Mouse (Mus musculus) heart, embryonic 16.5 days (tissue): ENCODE measurements around the gene Pdlim4. TPM values are rescaled to one million over a fixed set of nuclear protein-coding genes. Genes with fewer than 3 reads are reported as not detected.
"Not testable (repeated sequence)": the region's sequence is repeated elsewhere in the genome, so short reads cannot be mapped to it uniquely, and the experiment has no call there.

Experiments
- ATAC-seq: fragments of 200-750 bp; cut with Nextera tagmentation; replicated peaks from 2 replicates; pipeline ENCODE4 v1.8.0; 2017; ENCODE audit warnings: moderate number of reproducible peaks; ENCODE audit not compliant: insufficient read depth, low FRiP score; ENCODE audit errors: extremely low read depth
- H3K27ac ChIP-seq: fragments of 300-500 bp; sonication (generic); 2 replicates; pipeline ENCODE4 v1.5.1; 2014; ENCODE audit warnings: mild to moderate bottlenecking, low read length, control low read depth, moderate library complexity
- H3K27me3 ChIP-seq: fragments of 300-500 bp; sonication (generic); 2 replicates; pipeline ENCODE4 v1.6.1; 2014; ENCODE audit warnings: low read length, mixed read lengths; ENCODE audit not compliant: control insufficient read depth, insufficient read depth
- H3K36me3 ChIP-seq: fragments of 300-500 bp; sonication (generic); 2 replicates; pipeline ENCODE4 v1.6.1; 2014; ENCODE audit not compliant: control insufficient read depth, insufficient read depth
- H3K4me1 ChIP-seq: fragments of 300-500 bp; sonication (generic); 2 replicates; pipeline ENCODE4 v1.6.1; 2014; ENCODE audit warnings: low read length, mixed read lengths; ENCODE audit not compliant: control insufficient read depth, insufficient read depth
- H3K4me2 ChIP-seq: fragments of 300-500 bp; sonication (generic); 2 replicates; pipeline ENCODE4 v1.6.1; 2014; ENCODE audit warnings: low read depth, mild to moderate bottlenecking, control low read depth, low read length
- H3K4me3 ChIP-seq: fragments of 300-500 bp; sonication (generic); 2 replicates; pipeline ENCODE4 v1.5.1; 2014; ENCODE audit warnings: mild to moderate bottlenecking, control low read depth, low read length
- H3K9ac ChIP-seq: fragments of 300-500 bp; sonication (generic); 2 replicates; pipeline ENCODE4 v1.6.1; 2014; ENCODE audit warnings: low read length, control low read depth
- H3K9me3 ChIP-seq: fragments of 300-500 bp; sonication (generic); replicated peaks from 2 replicates; pipeline ENCODE4 v1.6.1; 2016; ENCODE audit warnings: low read length; ENCODE audit not compliant: control insufficient read depth
- WGBS: fragments of 180-500 bp; shearing (Covaris S2); extraction: QIAGEN DNeasy Blood & Tissue Kit; methylation state at CpG from one replicate; pipeline ENCODE4 v1.1.7; 2014; 5-methylcytosine and 5-hydroxymethylcytosine counted together
- polyA plus RNA-seq: library from polyadenylated mRNA; unstranded; fragments of >200 nt; fragmentation: Nextera tagmentation; extraction: Ambion mirVana; gene quantifications from 2 replicates; pipeline ENCODE4 v1.2.1, GENCODE M21; 2015

The Pdlim4 gene
- polyA plus RNA-seq, 1 experiment from 2014 or later: 26.4 TPM

DNA sequence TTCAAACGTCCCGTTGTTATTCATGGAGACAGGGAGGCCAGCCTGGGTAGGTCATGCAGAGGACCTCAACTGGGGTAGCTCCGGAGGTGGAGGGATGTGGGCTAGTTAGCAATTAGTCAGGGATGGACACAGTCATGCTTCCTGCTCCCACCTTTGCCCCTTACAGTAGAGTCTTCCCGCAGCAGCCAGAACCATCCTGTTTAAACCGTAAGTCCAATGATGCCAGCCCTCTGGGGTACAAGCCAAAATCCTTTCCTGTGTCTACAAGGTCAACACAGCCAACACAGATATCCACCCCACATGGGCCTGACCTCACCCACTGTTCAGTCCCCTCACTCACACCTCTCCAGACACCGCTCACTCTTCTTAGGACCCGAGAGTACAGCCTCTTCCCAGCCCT, 17.7 kb downstream of the Pdlim4 start:
- WGBS: 78% methylated on average over 7 of the region's 7 CpGs
- H3K36me3 ChIP-seq: no peaks in the 10 kb centered on the region
- H3K27me3 ChIP-seq: no peaks in the 10 kb centered on the region
- ATAC-seq: no peak
- H3K27ac ChIP-seq: no peak overlapping the region
- no peaks in the 10 kb centered on the region for H3K9me3 ChIP-seq
- H3K4me3 ChIP-seq: no peak overlapping the region
- H3K9ac ChIP-seq: no peak overlapping the region
- no peaks in the 10 kb centered on the region for H3K4me1 ChIP-seq
- H3K4me2 ChIP-seq: no peak overlapping the region

DNA sequence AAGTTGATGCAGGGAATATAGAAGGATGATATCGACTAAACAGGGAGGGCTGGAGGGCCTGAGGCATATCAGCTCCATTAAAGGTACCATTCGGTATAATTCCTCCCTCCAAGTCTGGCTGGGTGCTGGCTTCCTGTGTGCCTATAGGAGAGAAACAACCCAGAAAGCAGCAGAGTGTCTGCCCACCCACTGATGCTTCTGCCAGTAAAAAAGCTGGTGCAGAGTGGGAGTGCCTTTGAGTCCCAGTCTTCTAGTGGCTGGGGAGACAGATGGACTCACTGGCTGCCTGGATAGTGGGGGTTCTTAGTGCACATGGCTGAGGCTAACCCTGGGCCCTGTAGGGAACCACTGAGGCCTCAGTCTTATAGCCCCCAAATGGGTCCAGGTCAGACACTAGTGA, 18.6 kb downstream of the Pdlim4 start:
- no peaks in the 10 kb centered on the region for H3K9me3 ChIP-seq
- ATAC-seq: no peak
- H3K9ac ChIP-seq: no peak overlapping the region
- WGBS: 71% methylated on average over 2 of the region's 2 CpGs
- no peak overlapping the region for H3K4me2 ChIP-seq
- no peaks in the 10 kb centered on the region for H3K27me3 ChIP-seq
- no peaks in the 10 kb centered on the region for H3K4me1 ChIP-seq
- H3K4me3 ChIP-seq: no peak overlapping the region
- H3K36me3 ChIP-seq: no peaks in the 10 kb centered on the region
- H3K27ac ChIP-seq: no peak overlapping the region

DNA sequence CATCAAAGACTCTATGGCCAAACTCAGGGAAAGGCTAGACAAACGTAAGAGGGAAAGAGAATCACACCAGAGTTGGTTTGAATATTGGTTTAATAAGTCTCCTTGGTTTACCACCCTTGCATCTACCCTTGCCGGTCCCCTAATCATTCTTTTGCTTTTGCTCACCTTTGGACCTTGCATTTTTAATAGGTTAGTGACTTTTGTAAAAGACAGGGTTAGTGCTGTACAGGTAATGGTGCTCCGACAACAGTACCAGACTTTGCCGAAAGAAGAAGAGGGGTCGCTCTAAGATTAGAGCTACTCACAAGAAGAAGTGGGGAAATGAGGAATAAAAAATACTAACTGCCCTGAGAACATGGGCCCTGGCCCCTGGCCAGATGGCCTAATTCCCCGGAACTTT, 28.1 kb downstream of the Pdlim4 start:
- Histone ChIP-seq H3K4me2 (no peak overlapping the region), H3K27me3 (no peaks in the 10 kb centered on the region), H3K4me1 (no peaks in the 10 kb centered on the region), H3K9me3 (no peaks in the 10 kb centered on the region), H3K36me3 (no peaks in the 10 kb centered on the region), H3K27ac (no peak overlapping the region), H3K4me3 (no peak overlapping the region), H3K9ac (no peak overlapping the region)
- WGBS: 95% methylated on average over 6 of the region's 6 CpGs
- ATAC-seq: no peak

DNA sequence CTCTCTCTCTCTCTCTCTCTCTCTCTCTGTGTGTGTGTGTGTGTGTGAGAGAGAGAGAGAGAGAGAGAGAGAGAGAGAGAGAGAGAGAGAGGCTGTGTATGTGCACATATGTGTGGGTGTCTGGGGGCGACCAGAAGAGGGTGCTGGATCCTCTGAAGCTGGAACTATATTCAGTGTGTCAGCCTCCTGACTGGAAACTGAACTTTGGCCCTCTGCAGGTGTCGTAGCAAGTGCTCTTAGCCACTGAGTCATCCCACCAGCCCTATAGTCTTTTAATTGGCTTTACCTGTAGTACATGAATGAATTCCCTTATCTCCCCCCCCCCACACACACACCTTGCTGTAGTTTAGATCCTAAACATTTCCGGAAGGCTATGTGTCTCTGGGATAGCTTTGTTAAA, 35.9 kb downstream of the Pdlim4 start:
- 85% methylated on average over 1 of the region's 3 CpGs for WGBS
- H3K9ac ChIP-seq: not testable (repeated sequence)

DNA sequence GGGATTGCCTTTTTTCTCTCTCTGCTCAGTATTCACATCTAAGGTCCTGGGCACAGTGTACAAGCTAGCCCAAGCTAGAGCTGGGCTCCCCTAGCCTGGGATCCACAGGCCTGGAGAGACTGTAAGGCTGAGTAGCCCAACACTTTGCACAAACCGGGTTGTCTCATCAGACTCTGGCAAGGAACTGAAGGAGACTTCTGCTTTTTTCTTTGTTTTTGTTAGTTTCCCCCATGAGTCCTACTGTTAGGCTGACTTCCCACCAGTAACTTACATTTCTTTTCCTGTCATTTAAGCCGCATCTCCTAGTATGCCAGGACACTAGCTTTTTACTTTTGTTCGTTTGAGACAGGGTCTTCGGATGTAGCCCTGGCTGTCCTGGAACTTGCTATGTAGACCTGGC, 39.8 kb downstream of the Pdlim4 start:
- Histone ChIP-seq H3K4me3 (peak overlapping the region; percentile 56), H3K9ac (peak overlapping the region; percentile 72; the same call in 1 of the 2 replicates)

More for the DNA sequence above, 35.9 kb downstream of the Pdlim4 start:
- H3K27me3 ChIP-seq, H3K36me3 ChIP-seq, H3K9me3 ChIP-seq, H3K27ac ChIP-seq, ATAC-seq, H3K4me3 ChIP-seq, H3K4me2 ChIP-seq: not testable (repeated sequence)
- H3K4me1 ChIP-seq: peaks cover 10% of the 10 kb centered on the region

DNA sequence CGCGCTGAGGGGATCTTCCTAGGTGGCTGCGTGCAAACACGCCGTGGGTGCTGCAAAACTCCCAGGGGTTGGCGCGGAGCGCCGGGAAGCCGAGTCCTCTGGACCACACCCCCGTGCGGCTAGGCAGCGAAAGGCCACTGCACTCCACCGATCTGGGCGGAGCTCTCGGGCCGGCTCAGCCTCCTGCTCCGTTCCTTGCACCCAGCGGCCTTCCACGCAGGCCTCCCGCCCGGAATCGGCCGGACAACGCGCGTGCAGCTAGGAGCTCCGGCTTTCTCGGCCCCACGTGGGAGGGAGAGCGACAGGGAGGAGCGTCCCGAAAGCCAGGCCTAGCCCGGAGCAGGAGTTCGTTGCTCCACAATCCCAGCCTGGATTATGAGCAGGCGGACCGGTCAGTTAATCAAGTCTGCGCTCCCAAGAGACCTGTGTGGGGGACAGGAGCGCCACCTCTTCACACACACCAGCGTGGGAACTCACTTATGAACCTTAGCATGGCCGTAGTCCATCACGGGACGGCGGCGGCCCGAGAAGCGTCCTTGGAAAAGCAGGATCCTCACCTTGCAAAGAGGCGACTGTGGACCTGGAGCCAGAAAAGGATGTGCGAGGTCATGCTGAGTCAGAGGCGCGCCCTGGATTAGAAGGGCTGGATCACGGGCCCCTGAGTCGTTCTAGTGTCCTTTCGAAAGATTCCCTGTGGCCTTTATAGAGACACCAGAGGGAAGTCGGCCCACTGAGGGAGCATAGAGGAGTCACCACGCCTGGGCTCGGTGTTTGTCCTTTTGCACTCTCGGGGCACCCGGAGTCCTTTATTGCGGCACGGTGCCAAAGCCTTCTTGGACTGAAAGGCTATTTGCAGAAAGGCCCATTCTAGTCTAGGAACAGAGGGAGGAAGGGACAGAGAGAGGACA, 40.5 kb downstream of the Pdlim4 start, which contains the start of gene Slc22a4:
Gene Slc22a4, minus strand, starts transcription at position 47 of the 908 bp plus-strand sequence.
- H3K4me3 ChIP-seq: peak within 1 kb of the TSS; percentile 56
- peak; percentile 89 for ATAC-seq
- H3K27me3 ChIP-seq: peaks cover 17% of the 10 kb centered on the region
- WGBS: 3% methylated on average over 61 of the region's 61 CpGs
- peak within 1 kb of the TSS; percentile 32; the same call in 1 of the 2 replicates for H3K27ac ChIP-seq
- H3K4me2 ChIP-seq: peak within 1 kb of the TSS; percentile 80
- no peaks in the 10 kb centered on the region for H3K36me3 ChIP-seq
- peaks cover 14% of the 10 kb centered on the region for H3K4me1 ChIP-seq
- H3K9ac ChIP-seq: peak within 1 kb of the TSS; percentile 72
- H3K9me3 ChIP-seq: no peaks in the 10 kb centered on the region

More for the DNA sequence above, 39.8 kb downstream of the Pdlim4 start:
- Histone ChIP-seq H3K9me3 (no peaks in the 10 kb centered on the region), H3K27me3 (peaks cover 17% of the 10 kb centered on the region), H3K4me2 (peak overlapping the region; percentile 80), H3K27ac (peak overlapping the region; percentile 32; the same call in 1 of the 2 replicates), H3K4me1 (peaks cover 14% of the 10 kb centered on the region), H3K36me3 (no peaks in the 10 kb centered on the region)
- WGBS: 83% methylated on average over 4 of the region's 4 CpGs
- no peak for ATAC-seq

DNA sequence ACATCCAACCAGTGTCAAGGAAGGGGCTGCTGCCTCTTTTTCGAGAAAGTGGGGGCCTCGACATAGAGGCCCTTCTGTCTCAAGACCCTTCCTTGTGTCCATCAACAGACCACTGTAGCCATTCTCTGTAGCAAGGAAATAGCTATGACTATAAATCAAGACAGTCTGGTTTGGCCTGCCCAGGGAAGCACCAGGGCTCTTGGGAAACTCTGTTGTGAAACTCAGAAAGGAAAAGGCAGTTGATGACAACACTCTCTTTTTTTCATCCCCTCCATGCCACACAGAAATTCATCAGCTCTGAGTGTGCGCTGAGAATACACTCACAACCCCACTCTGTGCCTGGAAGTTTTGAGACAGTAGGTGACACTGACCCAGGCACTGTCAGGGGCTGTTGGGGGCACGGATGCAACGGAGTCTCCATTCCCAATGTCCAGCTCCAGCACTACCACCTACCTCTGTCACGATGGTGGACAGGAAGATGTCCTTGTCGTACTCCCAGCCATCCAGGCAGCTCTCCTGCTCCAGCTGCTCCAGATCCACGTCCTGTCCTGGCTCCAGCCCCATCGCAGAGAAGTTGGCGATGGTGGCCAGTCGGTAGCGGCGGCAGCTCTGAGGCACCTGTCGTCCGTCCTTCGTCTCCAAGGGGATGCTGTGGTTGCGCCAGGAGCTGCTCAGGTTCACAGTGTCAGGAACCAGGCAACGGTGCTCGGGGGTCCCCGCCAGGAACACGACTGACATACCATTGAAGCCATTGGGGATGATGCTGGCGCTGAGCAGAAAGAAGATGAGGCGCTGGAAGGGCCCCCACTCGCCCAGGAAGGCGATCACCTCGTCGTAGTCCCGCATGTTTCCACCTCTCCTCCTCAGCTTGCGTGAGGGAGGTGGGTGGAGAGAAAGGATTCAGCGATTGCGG, 41.4 kb downstream of the Pdlim4 start:
- Histone ChIP-seq H3K36me3 (no peaks in the 10 kb centered on the region), H3K9ac (peak overlapping the region; percentile 72), H3K4me1 (peaks cover 14% of the 10 kb centered on the region), H3K27me3 (peaks cover 17% of the 10 kb centered on the region), H3K4me3 (peak overlapping the region; percentile 56), H3K27ac (no peak overlapping the region), H3K4me2 (peak overlapping the region; percentile 80), H3K9me3 (no peaks in the 10 kb centered on the region)
- 20% methylated on average over 31 of the region's 31 CpGs for WGBS
- no peak for ATAC-seq

DNA sequence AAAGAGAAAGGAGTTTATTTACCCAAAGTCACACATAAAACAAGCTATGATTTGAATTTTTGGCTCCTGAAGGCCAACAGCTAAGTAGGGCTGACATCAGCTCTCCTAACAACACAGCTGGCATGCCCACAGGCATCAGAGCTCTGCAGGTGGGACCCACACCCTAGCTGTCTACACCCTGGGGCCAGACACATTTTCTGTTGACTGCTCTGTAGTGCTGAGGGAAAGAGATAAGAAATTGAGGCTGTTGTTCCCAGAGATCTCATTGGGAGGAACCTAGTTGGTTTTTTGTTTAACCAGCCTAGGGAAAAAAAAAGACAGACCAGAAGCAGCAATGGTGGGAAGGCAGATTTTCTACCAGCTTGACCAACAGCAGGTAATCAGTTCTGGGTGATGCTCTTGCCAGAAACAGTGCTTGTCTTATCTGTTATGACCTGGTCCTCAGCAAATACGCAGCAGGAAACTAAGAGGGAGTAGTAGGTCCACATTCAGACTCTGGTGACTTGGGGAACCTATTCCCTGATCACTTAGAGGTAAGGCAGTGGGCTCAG, 42.2 kb downstream of the Pdlim4 start:
- 41% methylated on average over 1 of the region's 1 CpGs for WGBS
- ATAC-seq: no peak
- Histone ChIP-seq H3K9me3 (no peaks in the 10 kb centered on the region), H3K4me3 (no peak overlapping the region), H3K4me2 (no peak overlapping the region), H3K9ac (no peak overlapping the region), H3K36me3 (no peaks in the 10 kb centered on the region), H3K27ac (no peak overlapping the region), H3K4me1 (peaks cover 14% of the 10 kb centered on the region), H3K27me3 (peaks cover 17% of the 10 kb centered on the region)
